Mouse (Mus musculus) megakaryocyte, adult 5-6 weeks (primary cell): ENCODE results near the gene Card6. TPM values are rescaled to one million over a fixed set of nuclear protein-coding genes. Genes with fewer than 3 reads are reported as not detected.
"Not testable (repeated sequence)": the region's sequence is repeated elsewhere in the genome, so short reads cannot be mapped to it uniquely, and the experiment has no call there.

Source experiments
- ATAC-seq: 2 replicates; pipeline ENCODE4 v1.8.0; 2016; ENCODE audit warnings: mild to moderate bottlenecking, inconsistent platforms; ENCODE audit not compliant: poor library complexity, severe bottlenecking
- total RNA-seq, 2 experiments: library from RNA; stranded (forward) in 1 of 2; stranded (reverse) in 1 of 2; fragments of 153-499, 151-499 nt in 1 of 2; fragments of 221-1000, 200-1000 nt in 1 of 2; gene quantifications; 2 replicates each; pipeline versions ENCODE4 v1.2.3 to v1.2.4; 2015 to 2017

Gene Card6
- total RNA-seq, 2 experiments from 2014 or later, result 5.2 to 9.7 TPM

DNA sequence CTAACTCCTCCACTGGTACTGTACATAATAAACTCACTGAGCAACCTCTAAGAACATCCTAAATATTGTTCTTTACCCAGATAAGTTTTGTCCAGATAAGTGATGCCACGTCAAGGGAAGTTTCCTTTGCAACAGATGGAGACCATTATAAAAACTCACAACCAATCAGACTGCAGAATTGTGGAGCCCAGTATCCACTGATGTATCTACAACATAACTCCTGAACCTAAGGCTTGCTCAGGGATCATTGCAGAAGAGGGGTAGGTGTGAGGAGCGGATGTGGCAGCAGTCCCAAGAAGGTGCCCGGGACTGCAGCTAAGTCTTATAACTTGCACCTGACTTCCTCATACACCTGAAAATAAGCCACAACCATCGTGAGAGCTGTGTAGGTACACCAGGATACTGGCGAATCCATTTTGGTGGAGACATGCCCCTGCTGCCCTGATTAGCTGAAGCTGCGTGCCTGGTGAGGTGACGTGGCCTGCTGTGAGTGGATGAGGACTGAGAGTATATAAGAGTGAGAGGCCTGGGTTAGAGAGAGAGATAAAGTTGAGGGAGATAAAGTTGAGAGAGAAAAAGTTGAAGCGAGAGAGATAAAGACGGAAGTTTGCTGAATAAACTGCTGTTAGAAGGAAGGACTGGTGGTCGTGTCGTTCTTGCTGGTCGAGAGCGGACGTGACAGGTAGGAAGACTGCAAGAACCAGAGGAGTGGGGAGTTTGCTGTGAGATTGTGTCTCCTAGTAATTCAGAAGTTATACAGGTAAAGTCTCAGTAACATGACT lies 22.7 kb upstream of the Card6 start:
- not testable (repeated sequence) for ATAC-seq

- ATAC-seq, result no peak
Measured at GRCm38 (mm10) chr15:5129111-5129805, 20.9 kb upstream of the Card6 start.

- ATAC-seq, result peak; percentile 37; the same call in 1 of the 2 replicates
Measured at GRCm38 (mm10) chr15:5128176-5128940, 20.0 kb upstream of the Card6 start.

- ATAC-seq, result peak; percentile 67
Measured at GRCm38 (mm10) chr15:5127487-5127886, 19.1 kb upstream of the Card6 start.

GRCm38 (mm10) chr15:5126456-5126855 lies 18.1 kb upstream of the Card6 start:
- ATAC-seq, result peak; percentile 64

- no peak for ATAC-seq
Measured at GRCm38 (mm10) chr15:5121535-5122313, 13.4 kb upstream of the Card6 start.

DNA sequence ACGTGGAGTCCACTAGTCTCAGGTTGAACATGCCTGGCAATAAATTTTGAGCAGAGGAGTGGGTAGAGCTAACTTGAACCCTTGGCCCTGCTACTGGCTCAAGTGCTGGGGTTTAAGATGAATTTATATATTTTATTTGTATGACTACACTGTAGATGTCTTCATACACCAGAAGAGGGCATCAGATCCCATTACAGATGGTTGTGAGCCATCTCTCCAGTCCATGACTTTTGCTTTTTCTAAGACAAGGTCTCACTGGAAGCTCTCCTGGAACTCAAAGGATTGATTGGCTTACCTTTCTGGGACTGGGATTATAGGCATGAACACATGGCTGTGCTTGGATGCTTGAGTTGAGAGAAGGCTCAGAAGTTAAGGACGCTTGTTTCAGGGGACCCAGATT lies 11.4 kb upstream of the Card6 start:
- no peak for ATAC-seq

DNA sequence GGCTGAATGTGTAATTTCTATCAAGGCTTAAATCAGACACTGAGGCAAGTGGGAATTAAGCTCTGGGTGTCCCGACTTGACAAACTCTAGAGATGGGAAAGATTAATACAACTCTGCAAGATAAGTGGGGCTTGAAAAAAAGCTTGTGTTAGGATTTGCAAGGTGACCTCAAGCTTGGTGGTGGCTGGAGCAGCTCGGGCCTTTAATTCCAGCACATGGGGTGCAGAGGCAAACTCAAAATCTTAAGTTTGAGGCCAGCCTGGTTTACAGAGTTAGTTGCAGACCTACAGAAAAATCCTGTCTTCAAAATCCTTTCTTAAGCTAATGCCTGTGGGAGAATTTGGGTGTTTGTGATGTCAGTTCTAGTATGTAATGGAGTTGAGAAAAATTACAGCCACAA lies 10.9 kb upstream of the Card6 start:
- ATAC-seq, result no peak

DNA sequence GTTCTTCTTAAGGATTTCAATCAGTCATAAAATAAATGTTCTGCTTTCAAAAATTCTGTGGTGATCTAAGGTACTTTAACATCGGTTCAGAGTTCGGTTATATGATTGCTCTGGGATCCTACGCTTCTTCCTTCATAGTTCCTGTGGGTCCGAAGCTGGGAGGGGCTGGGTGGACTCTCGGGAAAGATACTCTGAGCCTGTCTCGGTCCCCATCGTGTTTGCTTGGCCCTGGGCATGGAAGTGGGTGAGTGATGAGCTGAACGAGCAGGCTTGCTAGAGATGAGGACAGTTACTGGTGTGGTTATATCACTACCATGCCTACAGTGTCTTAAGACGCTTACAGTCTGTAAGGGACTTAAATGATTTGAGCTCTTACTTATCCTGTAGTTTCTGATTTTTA lies 10.3 kb upstream of the Card6 start:
- ATAC-seq, result no peak

- peak; percentile 19 for ATAC-seq
Measured at GRCm38 (mm10) chr15:5117031-5117601, 8.8 kb upstream of the Card6 start.

GRCm38 (mm10) chr15:5116270-5117030 lies 8.1 kb upstream of the Card6 start, which contains the start of gene Rpl37:
TSS of gene Rpl37 (plus strand) at chr15:5116645.
- peak; percentile 95 for ATAC-seq

- ATAC-seq, result no peak
Measured at GRCm38 (mm10) chr15:5115173-5115572, 6.8 kb upstream of the Card6 start.

DNA sequence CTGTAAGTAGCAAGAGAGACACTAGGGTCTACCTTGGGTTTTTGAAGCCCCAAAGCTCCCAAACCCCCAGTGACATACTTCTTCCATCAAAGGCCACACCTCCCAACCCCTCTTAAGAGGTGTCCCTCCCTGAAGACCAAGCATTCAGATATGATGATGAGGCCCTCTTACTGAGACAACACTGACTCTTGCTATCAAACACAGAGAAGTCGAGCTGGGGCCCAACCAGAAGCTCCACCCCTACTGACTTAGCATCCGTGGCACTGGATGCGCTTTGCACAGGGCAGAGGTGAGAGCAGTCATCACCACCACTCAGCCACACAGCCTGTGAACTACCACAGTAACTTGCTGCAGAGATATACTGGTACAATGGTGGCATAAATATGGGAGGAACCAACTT lies 4.3 kb upstream of the Card6 start:
- no peak for ATAC-seq

- peak; percentile 34 for ATAC-seq
Measured at GRCm38 (mm10) chr15:5108655-5109040, 309 bp upstream of the Card6 start.

DNA sequence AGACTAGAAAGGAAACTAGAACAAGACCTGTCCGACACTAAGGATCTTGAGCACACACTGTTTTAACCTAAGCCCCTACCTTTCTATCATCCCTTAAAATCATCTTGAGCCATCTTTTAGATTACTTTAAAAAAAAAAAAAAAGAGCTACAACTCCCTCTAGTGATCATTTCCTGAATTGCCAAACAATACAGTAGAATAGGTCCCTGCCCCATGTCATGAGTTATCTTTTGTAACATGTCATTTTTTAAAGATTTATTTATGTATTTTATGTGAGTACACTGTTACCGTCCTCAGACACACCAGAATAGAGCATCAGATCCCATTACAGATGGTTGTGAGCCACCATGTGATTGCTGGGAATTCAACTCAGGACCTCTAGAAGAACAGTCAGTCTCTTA lies 2.0 kb downstream of the Card6 start:
- peak; percentile 51; the same call in 1 of the 2 replicates for ATAC-seq

DNA sequence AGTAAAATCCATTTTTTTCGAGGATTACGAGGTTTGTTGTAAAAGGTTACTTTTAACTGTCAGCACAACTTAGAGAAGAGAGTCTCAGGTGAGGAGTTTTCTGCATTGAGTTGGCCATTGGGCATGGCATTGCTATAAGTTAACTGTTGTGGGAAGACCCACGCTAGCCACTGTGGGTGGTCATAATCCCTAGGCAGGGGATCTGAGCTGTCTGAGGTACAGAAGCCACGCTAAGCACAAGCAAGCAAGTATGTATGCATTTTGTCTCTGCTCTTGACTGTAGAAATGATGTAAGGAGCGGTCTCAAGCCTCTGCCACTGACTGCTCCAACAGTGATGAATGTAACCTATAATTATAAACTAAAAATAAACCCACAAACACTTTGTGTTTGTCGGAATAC lies 2.4 kb downstream of the Card6 start:
- ATAC-seq, result no peak

- no peak for ATAC-seq
Measured at GRCm38 (mm10) chr15:5102312-5102711, 6.0 kb downstream of the Card6 start.

- ATAC-seq, result no peak
Measured at GRCm38 (mm10) chr15:5097376-5097775, 11.0 kb downstream of the Card6 start.

DNA sequence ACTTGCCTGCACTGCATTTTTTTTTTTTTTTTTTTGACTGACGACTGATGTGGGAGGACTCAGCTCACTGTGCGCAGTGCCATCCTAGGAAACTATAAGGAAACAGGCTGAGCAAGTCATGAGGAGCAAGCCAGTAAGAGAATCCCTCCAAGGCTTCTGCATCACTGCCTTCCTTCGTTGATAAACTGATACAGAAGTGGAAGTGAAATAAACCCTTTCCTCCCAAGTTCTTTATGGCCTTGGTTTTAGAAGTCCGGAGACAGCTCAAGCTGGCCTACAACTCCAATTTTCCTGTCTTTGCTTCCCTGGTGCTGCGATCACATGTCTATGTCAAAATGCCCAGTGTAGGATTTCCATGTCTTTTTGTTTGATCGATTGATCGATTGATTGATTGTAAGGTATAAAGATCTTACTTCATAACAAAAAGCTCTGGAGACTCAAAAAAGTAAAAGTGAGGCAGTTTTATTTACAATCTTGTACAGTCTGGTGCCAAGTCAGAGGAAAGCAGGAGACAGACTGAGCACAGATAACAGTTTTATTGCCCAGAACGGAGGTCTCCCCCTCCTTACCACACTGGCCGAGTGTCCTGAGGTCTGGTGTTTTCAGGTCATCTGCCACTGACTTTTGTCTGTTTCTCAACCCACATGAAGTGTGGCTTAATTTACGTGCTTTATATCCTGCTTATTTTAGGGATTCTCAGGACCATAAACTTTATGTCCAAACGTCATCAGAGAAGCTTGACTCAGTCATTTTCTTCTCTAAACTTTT lies 12.6 kb downstream of the Card6 start:
- ATAC-seq, result no peak
